Mouse (Mus musculus) embryo, embryonic 10.5 days (tissue): ENCODE data around the gene Ggact.
A peak's percentile ranks its signal among the peaks of the same experiment; 100 is the strongest.

Experiments used
- DNase-seq: peaks from one replicate; pipeline ENCODE4 v3.0.0-alpha.2; 2015; ENCODE audit warnings: low spot score

Gene Ggact

DNA sequence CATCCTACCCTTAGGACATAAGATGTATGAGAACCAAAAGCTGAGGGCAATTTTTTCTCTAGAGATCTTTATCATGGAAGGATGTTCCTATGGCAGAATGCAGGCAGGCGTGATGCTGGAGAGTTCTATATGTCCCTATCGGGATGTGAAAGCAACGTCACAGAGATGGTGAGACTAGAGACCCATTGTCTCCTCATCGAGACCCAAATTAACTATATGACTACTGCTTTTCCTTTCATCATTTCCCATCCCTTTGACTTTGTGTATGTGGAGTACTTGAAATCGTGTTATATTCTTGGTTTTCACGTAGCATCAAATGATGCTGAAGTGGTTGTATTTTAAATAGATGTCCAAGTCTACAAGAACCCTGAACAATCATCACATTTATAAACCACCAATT is at the start of gene Ggact:
Gene Ggact (minus strand): TSS at position 101 of the 400 bp plus-strand sequence.
- no peak for DNase-seq

- DNase-seq: no peak
These were observed 44.4 kb upstream of the Ggact start for GRCm38 (mm10) chr14:122957941-122958340.

DNA sequence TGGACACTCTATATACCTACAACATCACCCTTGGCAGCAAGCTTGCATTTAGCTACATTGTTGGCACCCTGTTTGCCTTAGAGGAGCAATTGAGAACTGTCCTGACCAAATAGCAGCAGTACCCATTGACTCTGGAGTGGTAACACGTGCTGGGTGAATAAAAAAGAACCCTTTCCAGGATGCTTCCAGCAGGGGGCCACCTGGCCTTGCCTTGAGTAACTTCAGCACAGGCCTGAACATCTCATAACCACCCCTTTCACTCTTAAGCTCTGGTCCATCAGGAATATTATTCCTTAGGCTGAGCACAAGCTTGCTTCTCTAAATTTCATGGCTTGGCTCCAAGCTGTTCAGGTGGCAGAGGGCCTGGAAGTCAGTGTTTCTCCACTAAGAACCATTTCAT is 39.8 kb upstream of the Ggact start:
- peak; percentile 65 for DNase-seq

- no peak for DNase-seq
These were observed 39.0 kb upstream of the Ggact start for GRCm38 (mm10) chr14:122952556-122952955.

GRCm38 (mm10) chr14:122951676-122952445 is 38.3 kb upstream of the Ggact start:
- DNase-seq: no peak

DNA sequence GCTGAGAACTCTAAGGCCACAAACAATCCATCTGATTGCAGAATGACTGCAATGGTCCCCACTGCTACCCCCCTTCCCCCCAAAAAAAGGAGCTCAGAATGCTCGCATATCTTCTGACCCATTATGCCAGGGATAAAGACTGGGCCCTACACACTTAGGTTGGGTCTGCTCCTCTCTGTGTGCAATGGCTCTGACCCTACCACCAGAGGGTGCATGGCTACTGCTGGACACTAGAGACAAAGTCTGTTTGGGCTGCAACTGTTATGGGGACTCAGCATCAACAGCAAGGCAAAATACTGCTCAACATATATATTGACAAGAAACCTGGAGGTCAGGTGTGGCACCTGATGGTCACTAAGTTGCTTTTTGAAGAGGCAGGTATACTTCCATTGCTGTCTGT is 37.4 kb upstream of the Ggact start:
- peak; percentile 36 for DNase-seq

DNA sequence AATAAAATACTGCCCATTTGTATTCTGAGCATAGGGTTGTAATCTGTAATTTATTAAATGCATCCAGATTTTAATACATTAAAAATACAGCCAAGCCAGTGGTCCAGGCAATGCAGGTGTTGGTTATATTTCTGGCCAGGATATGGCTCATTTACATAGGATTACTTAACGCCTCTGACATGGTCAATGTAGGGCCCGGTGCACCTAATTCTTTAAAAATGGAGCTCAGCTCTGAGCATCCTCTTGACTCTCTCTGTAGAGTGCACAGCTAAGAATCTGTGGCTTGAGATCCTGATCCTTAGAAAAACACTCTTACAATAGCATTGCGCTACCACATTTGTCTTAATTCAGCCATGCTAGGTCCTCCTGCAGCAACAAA is 29.9 kb upstream of the Ggact start:
- no peak for DNase-seq

DNA sequence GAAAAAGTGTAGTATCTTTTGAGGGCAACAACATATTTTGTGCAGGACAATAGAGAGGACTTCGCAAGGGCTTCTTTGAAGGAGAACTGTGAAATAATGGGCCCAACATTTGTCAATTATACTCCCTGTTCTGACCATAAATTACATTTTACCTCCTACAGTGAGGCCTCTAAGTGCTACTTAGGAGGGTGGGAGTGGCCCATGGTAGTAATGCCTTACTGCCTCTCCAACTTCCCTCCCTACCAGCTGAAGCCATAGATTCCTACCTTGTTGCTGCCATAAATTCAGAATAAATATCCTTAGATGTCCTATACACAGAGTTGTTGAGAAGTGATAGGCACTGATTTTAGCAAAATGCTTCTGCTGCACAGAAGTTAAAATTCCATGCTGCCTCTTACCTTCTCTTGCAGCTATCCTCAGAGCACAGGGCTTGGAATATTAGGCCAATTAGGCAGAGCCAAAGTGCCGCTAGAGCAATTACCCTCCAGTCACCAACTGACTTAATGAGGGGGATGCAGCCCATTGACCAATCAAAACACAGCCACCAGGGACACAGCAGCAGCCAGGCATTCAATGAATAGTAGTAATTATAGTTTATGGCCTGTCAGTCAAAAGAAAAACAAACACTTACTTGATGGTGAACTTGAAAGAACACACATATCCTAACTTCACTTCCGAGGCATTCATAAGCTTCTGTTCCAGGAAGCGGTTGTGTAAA is 29.4 kb upstream of the Ggact start:
- DNase-seq: peak; percentile 37

GRCm38 (mm10) chr14:122936460-122936859 is 22.9 kb upstream of the Ggact start:
- no peak for DNase-seq

DNA sequence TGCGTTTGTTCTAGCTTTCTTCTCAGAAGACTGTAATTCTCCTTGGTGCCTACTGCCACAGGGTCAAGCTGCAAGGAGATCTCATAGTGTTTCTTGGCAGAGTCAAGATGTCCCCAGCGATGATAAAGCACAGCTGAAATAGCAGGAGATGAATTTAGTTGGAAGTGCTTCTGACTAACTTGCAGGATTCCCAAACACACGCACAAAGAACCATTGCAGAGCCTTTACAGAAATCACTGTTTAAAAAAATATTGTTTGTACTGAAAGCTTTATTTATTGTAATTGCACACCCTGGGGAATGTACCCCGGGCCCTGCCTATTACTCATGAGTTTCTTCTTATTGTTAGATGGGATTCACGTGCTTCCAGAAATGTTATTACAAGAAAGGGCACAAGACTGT is 6.5 kb upstream of the Ggact start:
- DNase-seq: no peak

- no peak for DNase-seq
These were observed 4.1 kb upstream of the Ggact start for GRCm38 (mm10) chr14:122917676-122918075.

GRCm38 (mm10) chr14:122912812-122913498 is 602 bp downstream of the Ggact start:
- peak; percentile 65 for DNase-seq

DNA sequence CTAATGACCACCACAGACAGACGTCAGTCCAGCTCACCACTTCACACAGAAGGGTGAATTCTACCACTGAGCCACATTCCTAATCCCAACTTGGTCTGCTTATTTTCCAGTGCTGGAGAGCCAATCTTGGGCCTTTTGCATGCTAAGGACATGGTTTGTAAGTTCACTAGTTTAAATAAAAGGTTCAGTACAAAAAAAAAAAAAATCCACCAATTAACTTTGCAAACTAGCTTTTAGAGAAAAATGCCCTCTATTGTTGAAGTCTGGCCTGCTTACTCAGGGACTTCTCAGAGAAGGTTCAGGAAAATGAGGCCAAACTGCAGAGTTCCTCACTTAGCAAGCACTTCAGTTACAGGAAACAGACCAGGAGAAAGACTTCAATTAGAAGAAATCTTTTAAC is 1.4 kb downstream of the Ggact start:
- DNase-seq: no peak

GRCm38 (mm10) chr14:122911265-122911664 is 2.3 kb downstream of the Ggact start:
- no peak for DNase-seq

DNA sequence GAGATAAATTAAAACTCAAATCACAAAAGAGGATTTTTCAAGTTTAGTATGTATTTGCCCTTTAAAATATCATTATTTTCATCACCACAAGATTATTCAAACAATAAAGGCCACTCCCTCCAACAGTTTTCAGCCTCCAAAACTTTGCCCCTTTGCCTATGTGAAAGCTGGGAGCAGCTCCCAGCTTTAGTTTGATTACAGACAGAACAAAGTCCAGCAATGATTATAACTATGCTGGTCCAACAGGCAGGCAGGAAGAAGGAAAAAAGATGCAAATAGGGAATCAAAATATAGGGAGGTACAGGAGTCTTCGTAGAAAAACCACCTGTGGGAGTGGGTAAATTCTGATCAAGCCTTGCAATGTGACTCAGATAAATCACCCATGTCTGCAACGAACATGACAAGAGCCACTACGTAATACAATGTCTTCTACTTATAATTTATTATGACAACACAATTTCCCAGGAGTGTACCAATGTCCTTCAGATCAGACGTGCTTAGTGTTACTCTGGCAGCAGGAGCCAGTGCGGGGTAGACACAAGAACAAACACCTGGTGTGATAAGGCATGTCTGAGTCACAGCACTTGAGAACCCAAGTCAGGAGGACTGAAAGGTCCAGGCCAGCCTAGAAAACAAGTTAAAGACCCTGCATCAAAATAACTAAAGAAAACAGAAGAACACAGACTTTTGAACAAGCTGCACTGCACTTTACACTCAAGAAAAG is 4.0 kb downstream of the Ggact start:
- DNase-seq: no peak

DNA sequence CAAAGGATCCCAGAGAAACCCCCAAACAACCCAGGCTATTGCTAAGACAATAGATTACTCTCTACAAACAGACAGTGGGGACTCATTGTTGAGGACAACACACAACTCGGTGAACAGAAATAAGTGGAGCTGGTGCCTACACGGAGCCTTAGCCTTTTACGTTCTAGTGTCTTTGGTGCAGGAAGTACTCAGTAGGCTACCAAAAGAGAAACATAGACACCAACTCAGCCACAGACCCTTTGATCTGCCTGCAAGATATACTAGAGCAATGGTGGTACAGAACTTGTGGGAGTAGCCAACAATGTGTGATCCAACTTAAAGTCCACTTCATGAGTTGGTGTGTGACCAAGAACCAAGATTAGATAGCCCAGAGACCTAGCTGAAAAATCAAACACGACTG is 5.5 kb downstream of the Ggact start:
- DNase-seq: no peak

DNA sequence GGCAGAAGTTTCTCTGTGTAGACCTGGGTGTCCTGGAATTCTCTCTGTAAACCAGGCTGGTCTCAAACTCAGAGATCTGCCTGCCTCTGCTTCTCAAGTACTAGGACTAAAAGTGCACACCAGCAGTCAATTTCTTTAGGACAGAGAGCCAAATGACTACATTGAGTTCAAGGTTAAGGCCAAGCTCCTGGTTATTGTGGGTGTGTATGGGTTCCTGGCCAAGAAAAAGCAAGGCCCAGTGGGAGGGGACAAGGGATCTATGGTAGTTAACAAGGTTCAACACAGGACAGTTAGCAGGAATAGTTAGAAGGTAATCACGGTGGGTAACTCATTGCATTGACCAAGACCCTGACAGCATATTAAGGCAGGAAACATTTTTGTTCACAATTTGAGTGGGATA is 8.6 kb downstream of the Ggact start:
- no peak for DNase-seq

DNA sequence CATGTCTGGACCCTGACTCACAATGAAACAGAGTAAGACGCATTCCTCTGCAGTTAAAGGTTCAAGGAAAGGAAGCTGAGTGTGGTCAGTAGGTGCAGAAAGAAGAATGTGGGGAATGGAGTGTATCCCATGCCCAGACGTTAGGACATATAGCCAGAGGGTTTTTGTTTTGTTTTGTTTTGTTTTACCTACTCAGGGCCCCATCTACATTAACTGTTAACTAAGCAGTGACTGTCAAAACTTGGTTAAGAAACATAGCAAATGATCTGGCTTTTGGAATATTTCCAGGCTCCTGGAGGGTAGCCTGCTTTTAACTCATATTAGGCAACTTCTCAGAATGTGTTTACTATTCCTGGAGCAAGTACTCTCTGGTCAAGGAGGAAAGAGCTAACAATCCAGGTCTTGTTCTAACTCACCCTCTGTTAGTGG is 9.6 kb downstream of the Ggact start:
- DNase-seq: no peak

DNA sequence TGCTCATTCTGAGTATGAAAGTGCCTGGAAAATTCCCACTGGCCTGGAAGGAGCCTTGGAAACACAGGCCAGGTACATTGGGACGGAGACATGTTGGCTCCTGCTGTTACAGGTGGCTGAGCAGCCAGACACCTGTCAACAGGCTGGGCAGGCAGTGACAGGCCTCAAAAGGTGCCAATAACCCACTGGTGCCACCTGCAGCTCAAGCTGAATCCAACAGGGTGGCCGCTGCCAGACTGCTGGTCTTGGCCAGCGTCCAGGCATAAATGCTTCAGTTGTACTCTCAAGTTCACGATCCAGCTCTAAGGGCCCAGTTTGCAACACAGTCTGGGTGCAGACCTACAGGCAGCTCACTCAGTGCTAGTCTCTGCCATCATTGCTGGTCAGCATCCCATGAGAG is 10.7 kb downstream of the Ggact start:
- no peak for DNase-seq

DNA sequence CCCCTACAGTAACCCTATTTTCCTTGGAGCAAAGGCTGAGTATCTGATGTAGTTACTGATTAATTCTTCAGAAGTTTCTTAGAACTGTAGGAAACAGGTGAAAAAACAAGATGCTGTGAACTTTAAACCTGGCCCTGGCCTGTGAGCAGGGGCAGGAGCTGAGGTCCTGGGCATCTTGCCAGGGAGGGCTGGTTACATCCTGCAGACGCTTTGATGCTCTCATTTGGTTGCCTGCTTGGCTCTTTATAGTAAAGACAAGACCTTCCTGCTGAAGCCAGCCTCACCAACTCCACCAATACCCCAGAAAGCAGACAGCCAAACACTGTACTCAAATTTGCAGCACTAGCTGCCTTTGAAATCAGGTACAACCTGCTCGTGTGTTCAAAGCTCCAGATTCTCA is 11.4 kb downstream of the Ggact start:
- DNase-seq: no peak

DNA sequence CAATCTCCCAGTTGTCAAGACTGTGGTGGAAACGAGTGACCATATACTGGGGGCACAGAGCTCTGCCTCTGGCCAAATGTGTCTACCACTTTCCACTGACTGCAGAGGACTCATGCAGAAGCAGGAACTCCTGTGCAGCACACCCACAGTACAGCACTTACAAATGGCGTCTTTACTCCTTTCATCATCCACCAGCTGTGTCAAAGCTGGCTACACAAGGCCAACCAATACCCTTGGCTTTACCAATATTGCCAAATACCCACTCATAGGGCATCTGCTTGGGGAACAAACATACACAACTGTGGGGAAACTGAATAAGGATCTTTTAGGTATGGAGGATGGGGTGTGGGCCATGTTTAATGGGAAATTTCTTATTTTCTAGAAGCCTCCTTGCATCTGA is 11.8 kb downstream of the Ggact start:
- no peak for DNase-seq

DNA sequence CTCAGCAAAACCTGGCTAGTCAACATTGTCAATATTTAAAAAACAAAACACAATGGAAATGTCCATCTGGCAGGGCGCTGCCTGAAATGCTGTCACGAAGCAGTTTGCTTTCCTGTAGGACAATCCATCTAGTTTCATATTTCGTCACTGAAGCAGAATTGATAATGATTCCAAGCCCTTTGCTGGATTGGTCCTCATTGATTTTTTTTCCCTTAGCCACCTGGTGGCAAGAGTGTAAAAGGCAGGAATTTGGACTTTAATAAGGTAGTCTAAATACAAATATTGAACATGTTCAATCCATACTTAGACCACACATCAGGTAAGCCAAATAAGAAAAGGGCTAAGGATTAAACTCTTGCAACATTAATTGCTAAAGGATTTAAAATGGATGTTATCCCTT is 12.4 kb downstream of the Ggact start:
- DNase-seq: no peak
